Mouse (Mus musculus) Patski (cell line): ENCODE data around the gene Zpbp. TPM values are rescaled to one million over a fixed set of nuclear protein-coding genes. Genes with fewer than 3 reads are reported as not detected.

Experiments used
- ATAC-seq: fragments of 100-300 bp; one replicate; pipeline ENCODE4 v1.8.0; 2021
- CTCF ChIA-PET: fragments of 350-600 bp; sonication (Branson Sonifier 250); formaldehyde crosslinking; loops from one replicate; lab custom pipeline; 2022; ENCODE audit warnings: inconsistent platforms; lab: Charles Lee
- POLR2A ChIA-PET: fragments of 350-600 bp; sonication (Branson Sonifier 250); formaldehyde crosslinking; loops from one replicate; lab custom pipeline; 2022; ENCODE audit warnings: antibody characterized with exemption, inconsistent platforms; lab: Charles Lee
- DNase-seq: peaks from one replicate; pipeline ENCODE4 v3.0.0-alpha.2; 2011; ENCODE audit warnings: low read depth, low spot score
- H3K27me3 ChIP-seq: fragments of 371-371 bp; one replicate; pipeline ENCODE4 v1.5.1; 2021
- CTCF ChIP-seq: fragments of 100-300 bp; IDR thresholded peaks from one replicate; pipeline ENCODE4 v1.5.1; 2021
- in situ Hi-C: fragments of 300-500 bp; cut with MboI; formaldehyde crosslinking; loops from 3 replicates; pipeline ENCODE4 v1.11.1; 2018; ENCODE audit warnings: low pct_unique_long_range_greater_than_20kb, mixed read lengths
- polyA plus RNA-seq: library from polyadenylated mRNA; unstranded; gene quantifications from one replicate; pipeline ENCODE4 v1.2.3, GENCODE M21; 2021

Zpbp gene
- polyA plus RNA-seq, 1 experiment from 2014 or later: 0.27 TPM

DNA sequence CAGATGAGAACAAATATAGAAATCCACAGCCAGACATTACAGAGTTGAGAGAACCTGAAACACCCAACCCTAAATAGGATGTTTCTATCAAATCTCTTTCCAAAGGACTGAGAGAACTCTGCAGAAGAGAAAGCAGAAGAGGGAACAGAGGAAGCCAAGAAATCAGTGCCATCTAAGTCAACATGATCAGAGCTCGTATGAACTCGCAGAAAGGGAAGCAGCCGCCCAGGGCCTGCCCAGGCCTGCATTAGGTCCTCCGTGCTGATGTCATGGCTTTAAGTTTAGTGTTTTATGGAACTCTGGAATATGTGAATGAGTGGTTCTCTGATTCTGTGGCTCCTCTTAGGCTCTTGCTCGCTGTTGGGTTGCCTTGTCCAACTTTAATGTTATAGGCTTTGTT lies 48.0 kb downstream of the Zpbp start:
- CTCF ChIA-PET: no interaction called here
- POLR2A ChIA-PET: no interaction called here
- H3K27me3 ChIP-seq: peaks cover 4% of the 10 kb centered on the region
- no peak for DNase-seq
- no peak for TF ChIP-seq CTCF
- in situ Hi-C loops: no loop called here
- ATAC-seq: no peak

DNA sequence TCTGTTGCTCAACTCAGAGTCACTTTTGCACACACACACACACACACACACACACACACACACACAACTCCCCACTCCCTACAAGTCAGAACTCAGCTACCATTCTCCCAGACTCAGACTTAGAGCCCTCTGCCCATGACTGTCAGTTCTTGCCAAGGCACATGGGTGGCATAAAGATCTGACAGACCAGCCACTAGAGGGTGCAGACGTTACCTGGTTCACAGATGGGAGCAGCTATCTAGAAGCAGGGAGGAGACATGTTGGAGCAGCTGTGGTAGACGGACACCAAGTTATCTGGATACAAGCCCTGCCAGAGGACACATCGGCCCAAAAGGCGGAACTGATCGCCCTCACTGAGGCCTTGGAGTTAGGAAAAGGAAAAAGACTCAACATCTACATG lies 67.5 kb downstream of the Zpbp start:
- CTCF ChIA-PET: no interaction called here

GRCm38 (mm10) chr11:11393164-11393563 lies 69.0 kb downstream of the Zpbp start:
- POLR2A ChIA-PET: no interaction called here
- in situ Hi-C loops: no loop called here
- H3K27me3 ChIP-seq: no peaks in the 10 kb centered on the region
- ATAC-seq (no peak), DNase-seq (no peak)
- TF ChIP-seq CTCF: no peak
- CTCF ChIA-PET: no interaction called here

More for the DNA sequence above, 67.5 kb downstream of the Zpbp start:
- no peaks in the 10 kb centered on the region for H3K27me3 ChIP-seq
- POLR2A ChIA-PET: no interaction called here
- TF ChIP-seq CTCF: no peak
- no peak for DNase-seq
- no peak for ATAC-seq
- in situ Hi-C loops: no loop called here

DNA sequence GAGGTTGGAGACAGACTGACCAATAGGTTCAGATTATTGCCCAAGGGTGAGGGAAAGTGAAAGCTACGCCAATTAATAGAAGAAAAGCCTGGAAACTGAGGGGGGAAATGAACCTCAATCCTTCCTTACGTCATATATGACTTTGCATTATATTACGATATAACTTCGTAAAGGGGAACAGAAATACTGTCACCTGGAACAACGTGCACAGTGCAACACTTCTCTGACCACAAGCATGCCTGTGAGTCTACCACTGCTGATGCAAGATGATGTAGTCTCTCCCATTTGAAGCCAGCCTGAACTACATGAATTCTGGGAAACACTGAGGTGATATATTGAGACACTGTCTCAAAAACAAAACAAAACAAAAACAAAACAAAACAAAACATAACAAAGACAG lies 90.9 kb downstream of the Zpbp start:
- no peak for TF ChIP-seq CTCF
- CTCF ChIA-PET: no interaction called here
- ATAC-seq (no peak), DNase-seq (no peak)
- no peaks in the 10 kb centered on the region for H3K27me3 ChIP-seq
- POLR2A ChIA-PET: no interaction called here
- in situ Hi-C loops: no loop called here

GRCm38 (mm10) chr11:11283512-11283911 lies 178.7 kb downstream of the Zpbp start:
- in situ Hi-C loops: no loop called here
- ATAC-seq: no peak
- ChIA-PET POLR2A (no interaction called here), CTCF (no interaction called here)
- no peaks in the 10 kb centered on the region for H3K27me3 ChIP-seq
- TF ChIP-seq CTCF: no peak
- no peak for DNase-seq

DNA sequence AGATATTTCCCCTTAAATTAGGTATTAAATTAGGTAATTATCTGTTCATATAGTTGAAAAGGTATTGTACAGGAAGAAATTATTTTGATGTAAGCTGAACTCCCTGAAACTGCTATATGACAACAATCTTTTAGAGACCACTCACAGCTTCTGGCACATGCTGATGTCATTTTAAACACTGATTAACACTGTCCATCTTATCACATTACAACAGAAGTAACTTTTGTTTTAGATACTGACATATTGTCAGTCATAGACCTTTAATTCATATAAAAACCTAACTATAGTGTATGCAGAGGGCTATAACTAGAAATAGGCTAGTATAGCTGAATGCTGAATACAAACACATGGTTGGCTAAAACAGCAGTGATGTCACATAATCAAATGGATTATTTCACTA lies 182.1 kb downstream of the Zpbp start:
- in situ Hi-C loops: no loop called here

GRCm38 (mm10) chr11:11257348-11257747 lies 204.9 kb downstream of the Zpbp start:
- ChIA-PET CTCF (interaction anchor here (1.2 kb wide), 1 partner anchor 17 kb away, joined by 3 read pairs; no protein-coding TSS in a partner anchor), POLR2A (no interaction called here)
- in situ Hi-C loops: no loop called here
- DNase-seq (no peak), ATAC-seq (no peak)
- no peaks in the 10 kb centered on the region for H3K27me3 ChIP-seq
- TF ChIP-seq CTCF: no peak

More for the DNA sequence above, 182.1 kb downstream of the Zpbp start:
- DNase-seq: no peak
- TF ChIP-seq CTCF: no peak
- no peak for ATAC-seq
- ChIA-PET CTCF (no interaction called here), POLR2A (no interaction called here)
- H3K27me3 ChIP-seq: no peaks in the 10 kb centered on the region

DNA sequence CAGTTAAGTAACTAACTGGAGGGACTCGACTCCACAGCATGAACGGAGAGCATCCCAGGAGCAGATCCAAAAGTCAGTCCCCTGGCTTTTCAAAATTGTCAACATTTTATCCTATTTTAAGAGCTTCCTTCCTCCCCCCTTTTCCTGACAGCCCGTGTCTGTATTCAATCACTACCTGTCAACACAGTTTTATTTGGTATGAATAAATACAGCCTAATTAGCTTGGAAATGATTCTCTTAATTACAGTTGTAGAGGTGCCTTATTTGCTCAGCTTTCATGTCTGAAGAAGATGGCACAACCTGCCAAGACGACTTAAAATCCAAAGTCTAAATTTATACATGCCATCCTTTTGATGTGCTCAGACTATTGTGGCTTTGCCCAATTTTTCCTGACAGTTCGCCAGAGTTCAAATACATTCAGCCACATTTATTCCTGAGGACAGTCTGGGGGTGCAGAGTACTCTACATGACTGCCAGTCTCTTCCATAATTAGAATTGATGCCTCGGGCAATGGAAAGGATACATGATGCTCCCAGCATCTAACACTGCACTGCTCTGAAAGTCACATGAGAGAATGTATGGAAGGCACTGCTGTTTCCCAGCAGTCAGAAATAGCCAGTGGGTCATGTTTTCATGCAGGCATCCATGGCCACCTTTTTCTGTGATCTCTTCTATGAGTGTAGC lies 219.4 kb downstream of the Zpbp start:
- DNase-seq (no peak), ATAC-seq (no peak)
- POLR2A ChIA-PET: no interaction called here
- no peak for TF ChIP-seq CTCF
- CTCF ChIA-PET: no interaction called here
- H3K27me3 ChIP-seq: no peaks in the 10 kb centered on the region
- in situ Hi-C loops: no loop called here

DNA sequence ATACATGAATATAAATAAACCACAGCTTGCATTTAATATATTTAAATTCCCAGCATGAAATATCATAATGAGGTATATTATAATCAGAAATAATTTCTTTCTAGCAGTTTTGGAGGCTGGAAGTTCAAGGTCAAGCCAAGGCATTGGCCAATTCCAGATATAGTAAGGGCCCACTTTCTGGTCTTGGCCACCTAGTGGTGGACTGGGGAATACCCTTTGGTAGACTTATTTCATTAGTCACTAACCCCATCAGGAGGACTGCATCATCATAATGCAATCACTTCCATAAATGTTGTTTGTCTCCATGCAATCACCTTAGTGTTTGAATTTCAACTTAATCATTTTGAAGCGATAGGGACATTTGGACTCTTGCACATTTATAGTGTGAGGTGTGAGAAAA lies 222.9 kb downstream of the Zpbp start:
- CTCF ChIA-PET: interaction anchor here (1.2 to 1.3 kb wide), 2 partner anchors 11 to 18 kb away, joined by 3 to 6 read pairs; no protein-coding TSS in a partner anchor
- in situ Hi-C loops: no loop called here
- peak; percentile 46 for TF ChIP-seq CTCF
- ATAC-seq: no peak
- POLR2A ChIA-PET: no interaction called here
- no peak for DNase-seq
- H3K27me3 ChIP-seq: no peaks in the 10 kb centered on the region

Other genes with a start within 250 kb of the Zpbp start
- not detected for gene Spata48, start 314 bp downstream of the Zpbp start, polyA plus RNA-seq
- gene 4930512M02Rik, start 165.4 kb upstream of the Zpbp start, polyA plus RNA-seq: not detected
- not detected for gene Ikzf1, start 222.6 kb upstream of the Zpbp start, polyA plus RNA-seq